Mouse (Mus musculus): ENCODE measurements at regions not wholly inside any gene's neighbourhood (a gene's known extent, or its start where the extent isn't known, plus 50 kb on each side); places are given as distances from the start of the nearest gene placed in this dataset.

DNA sequence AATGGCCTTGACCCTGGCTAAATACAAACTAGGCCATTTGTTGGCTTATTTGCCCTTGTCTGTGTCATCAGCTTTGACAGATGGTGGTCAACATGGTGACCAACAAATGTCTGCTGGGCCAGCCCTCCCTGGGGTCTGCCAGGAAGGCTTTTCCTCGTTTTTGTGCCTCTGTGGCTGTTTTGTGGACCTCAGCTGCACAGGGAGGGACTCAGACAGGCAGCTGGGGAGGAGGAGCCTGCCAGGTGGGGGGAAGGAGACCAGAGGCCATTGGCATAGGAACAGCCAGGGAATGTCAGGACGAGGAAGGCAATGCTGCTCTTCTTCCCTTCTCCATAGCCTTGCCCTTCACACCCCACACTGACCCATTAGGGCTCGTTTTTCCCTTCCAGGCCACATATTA, 188.1 kb downstream of the Gm10260 start:
- ATAC-seq (ENCODE audit: insufficient read depth) (no peak), DNase-seq (ENCODE audit: low read depth in 3 of 3, low spot score in 3 of 3) (no peak)
- H3K9me3 ChIP-seq (ENCODE audit: control insufficient read depth, low read length) = no peaks in the 10 kb centered on the region
- H3K27me3 ChIP-seq (ENCODE audit: control insufficient read depth, insufficient read depth, low read length) = no peaks in the 10 kb centered on the region
- H3K4me1 ChIP-seq (replicated peaks; ENCODE audit: control insufficient read depth in 2 of 2, insufficient read depth in 2 of 2, low read length in 1 of 2) = peaks cover 0 to 4% of the 10 kb centered on the region in 2 experiments; a peak in 1 of 4 replicates
- no peak overlapping the region for H3K4me3 ChIP-seq (ENCODE audit: insufficient read depth in 1 of 2, low read depth in 2 of 2, low read length in 2 of 2)
- TF ChIP-seq CTCF (IDR thresholded peaks at IDR 0.05; ENCODE audit: low read depth) (no peak), EP300 (IDR thresholded peaks at IDR 0.05; ENCODE audit: low read depth) (no peak)
- no peak overlapping the region for H3K9ac ChIP-seq (replicated peaks)
- no peak overlapping the region for H3K4me2 ChIP-seq (ENCODE audit: low read depth)
- H3K27ac ChIP-seq = no peak overlapping the region
- 32% methylated on average over 3 of the region's 3 CpGs for WGBS (ENCODE audit: insufficient replicate concordance)
- H3K36me3 ChIP-seq (replicated peaks; ENCODE audit: control insufficient read depth, insufficient read depth, low read depth) = no peaks in the 10 kb centered on the region

- Histone ChIP-seq H3K36me3 (replicated peaks; ENCODE audit: control insufficient read depth, insufficient read depth, low read depth) (no peaks in the 10 kb centered on the region), H3K4me3 (ENCODE audit: insufficient read depth in 1 of 2, low read depth in 2 of 2, low read length in 2 of 2) (no peak overlapping the region), H3K9me3 (ENCODE audit: control insufficient read depth, low read length) (no peaks in the 10 kb centered on the region), H3K27me3 (ENCODE audit: control insufficient read depth, insufficient read depth, low read length) (no peaks in the 10 kb centered on the region), H3K9ac (replicated peaks) (no peak overlapping the region), H3K4me2 (ENCODE audit: low read depth) (no peak overlapping the region), H3K4me1 (replicated peaks; ENCODE audit: control insufficient read depth in 2 of 2, insufficient read depth in 2 of 2, low read length in 1 of 2) (peaks cover 0 to 4% of the 10 kb centered on the region in 2 experiments; a peak in 1 of 4 replicates), H3K27ac (no peak overlapping the region)
- ATAC-seq (ENCODE audit: insufficient read depth) = no peak
- TF ChIP-seq EP300 (IDR thresholded peaks at IDR 0.05; ENCODE audit: low read depth) = no peak
- TF ChIP-seq CTCF (IDR thresholded peaks at IDR 0.05; ENCODE audit: low read depth) = no peak
- DNase-seq (ENCODE audit: low read depth in 3 of 3, low spot score in 3 of 3) = no peak
- 0% methylated on average over 1 of the region's 1 CpGs for WGBS (ENCODE audit: insufficient replicate concordance)
Measured at GRCm38 (mm10) chr13:97570009-97570408, 190.4 kb downstream of the Gm10260 start.

DNA sequence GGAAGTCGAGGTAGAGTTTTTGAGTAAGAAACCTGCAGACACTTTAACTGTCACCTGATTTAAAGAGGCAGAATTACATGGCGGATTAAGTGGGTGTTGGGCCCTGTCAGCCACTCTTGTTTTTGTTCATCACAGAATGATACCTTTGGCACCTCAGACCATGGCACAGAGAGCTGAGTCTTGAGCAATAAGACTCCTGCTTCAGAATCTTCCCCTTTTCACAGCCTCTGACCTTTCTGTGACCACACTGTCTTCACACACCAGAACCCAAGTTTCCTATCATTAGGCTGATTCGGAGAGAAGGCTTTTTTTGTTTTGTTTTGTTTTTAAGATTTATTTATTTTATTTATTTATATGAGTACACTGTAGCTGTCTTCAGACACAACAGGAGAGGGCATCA, 192.8 kb downstream of the Gm10260 start:
- 47% methylated on average over 3 of the region's 3 CpGs for WGBS (ENCODE audit: insufficient replicate concordance)
- DNase-seq (ENCODE audit: low read depth in 3 of 3, low spot score in 3 of 3) = no peak
- no peaks in the 10 kb centered on the region for H3K9me3 ChIP-seq (ENCODE audit: control insufficient read depth, low read length)
- H3K4me2 ChIP-seq (ENCODE audit: low read depth) = no peak overlapping the region
- H3K27ac ChIP-seq = no peak overlapping the region
- H3K4me3 ChIP-seq (ENCODE audit: insufficient read depth in 1 of 2, low read depth in 2 of 2, low read length in 2 of 2) = no peak overlapping the region
- H3K36me3 ChIP-seq (replicated peaks; ENCODE audit: control insufficient read depth, insufficient read depth, low read depth) = no peaks in the 10 kb centered on the region
- ATAC-seq (ENCODE audit: insufficient read depth) = no peak
- no peak for TF ChIP-seq CTCF (IDR thresholded peaks at IDR 0.05; ENCODE audit: low read depth)
- TF ChIP-seq EP300 (IDR thresholded peaks at IDR 0.05; ENCODE audit: low read depth) = no peak
- no peak overlapping the region for H3K9ac ChIP-seq (replicated peaks)
- H3K4me1 ChIP-seq (replicated peaks; ENCODE audit: control insufficient read depth in 2 of 2, insufficient read depth in 2 of 2, low read length in 1 of 2) = no peaks in the 10 kb centered on the region
- H3K27me3 ChIP-seq (ENCODE audit: control insufficient read depth, insufficient read depth, low read length) = no peaks in the 10 kb centered on the region

DNA sequence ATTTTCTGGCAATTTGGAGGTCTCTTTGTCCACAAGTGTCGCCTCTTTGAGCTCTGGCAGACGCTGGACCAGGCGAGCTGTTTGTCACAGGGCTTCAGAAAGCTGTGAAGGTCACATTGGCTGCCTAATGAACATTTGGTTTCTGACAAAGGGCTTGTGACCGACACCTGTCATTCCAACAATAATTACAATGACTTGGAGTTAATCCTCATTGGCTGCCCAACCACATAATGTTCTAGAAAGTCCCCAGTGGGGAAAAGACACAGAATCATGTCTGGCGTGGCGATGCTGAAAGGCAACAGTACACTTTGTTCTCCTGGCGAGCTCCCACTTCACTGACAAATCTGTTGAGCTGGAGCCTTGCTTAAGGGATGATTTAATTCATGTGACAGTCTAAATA, 194.4 kb downstream of the Gm10260 start:
- no peaks in the 10 kb centered on the region for H3K27me3 ChIP-seq (ENCODE audit: control insufficient read depth, insufficient read depth, low read length)

DNA sequence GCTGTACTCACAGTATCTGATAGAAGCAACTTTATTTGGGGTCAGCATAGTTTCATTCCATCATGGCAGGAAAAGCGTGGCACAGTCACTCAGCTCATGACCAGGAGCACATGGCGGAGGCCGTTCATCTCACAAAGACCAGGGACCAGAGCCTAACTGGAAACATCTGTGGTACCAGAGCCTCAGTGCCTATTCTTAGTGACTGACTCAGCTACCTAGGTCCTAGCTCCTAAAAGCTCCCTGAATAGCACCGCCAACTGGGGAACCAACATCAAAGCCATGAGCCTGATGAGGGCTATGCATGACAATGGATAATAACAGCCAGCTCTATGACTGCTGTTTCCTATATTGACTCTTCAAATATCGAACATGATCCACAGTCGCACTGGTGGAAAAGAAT, 198.2 kb downstream of the Gm10260 start:
- TF ChIP-seq CTCF (IDR thresholded peaks at IDR 0.05; ENCODE audit: low read depth) (no peak), EP300 (IDR thresholded peaks at IDR 0.05; ENCODE audit: low read depth) (no peak)
- Histone ChIP-seq H3K4me1 (replicated peaks; ENCODE audit: control insufficient read depth in 2 of 2, insufficient read depth in 2 of 2, low read length in 1 of 2) (no peaks in the 10 kb centered on the region), H3K9ac (replicated peaks) (no peak overlapping the region), H3K4me3 (ENCODE audit: insufficient read depth in 1 of 2, low read depth in 2 of 2, low read length in 2 of 2) (no peak overlapping the region), H3K9me3 (ENCODE audit: control insufficient read depth, low read length) (no peaks in the 10 kb centered on the region), H3K27me3 (ENCODE audit: control insufficient read depth, insufficient read depth, low read length) (no peaks in the 10 kb centered on the region), H3K27ac (no peak overlapping the region), H3K4me2 (ENCODE audit: low read depth) (no peak overlapping the region), H3K36me3 (replicated peaks; ENCODE audit: control insufficient read depth, insufficient read depth, low read depth) (no peaks in the 10 kb centered on the region)
- 64% methylated on average over 6 of the region's 6 CpGs for WGBS (ENCODE audit: insufficient replicate concordance)
- no peak for DNase-seq (ENCODE audit: low read depth in 3 of 3, low spot score in 3 of 3)
- no peak for ATAC-seq (ENCODE audit: insufficient read depth)

More for the DNA sequence above, 194.4 kb downstream of the Gm10260 start:
- H3K9me3 ChIP-seq (ENCODE audit: control insufficient read depth, low read length) = no peaks in the 10 kb centered on the region
- no peaks in the 10 kb centered on the region for H3K4me1 ChIP-seq (replicated peaks; ENCODE audit: control insufficient read depth in 2 of 2, insufficient read depth in 2 of 2, low read length in 1 of 2)
- ATAC-seq (ENCODE audit: insufficient read depth) (no peak), DNase-seq (ENCODE audit: low read depth in 3 of 3, low spot score in 3 of 3) (no peak)
- TF ChIP-seq EP300 (IDR thresholded peaks at IDR 0.05; ENCODE audit: low read depth) = no peak
- no peak for TF ChIP-seq CTCF (IDR thresholded peaks at IDR 0.05; ENCODE audit: low read depth)
- H3K36me3 ChIP-seq (replicated peaks; ENCODE audit: control insufficient read depth, insufficient read depth, low read depth) = no peaks in the 10 kb centered on the region
- H3K4me3 ChIP-seq (ENCODE audit: insufficient read depth in 1 of 2, low read depth in 2 of 2, low read length in 2 of 2) = no peak overlapping the region
- no peak overlapping the region for H3K27ac ChIP-seq
- 53% methylated on average over 7 of the region's 7 CpGs for WGBS (ENCODE audit: insufficient replicate concordance)
- H3K4me2 ChIP-seq (ENCODE audit: low read depth) = no peak overlapping the region
- H3K9ac ChIP-seq (replicated peaks) = no peak overlapping the region

Measured in liver, embryonic 14.5 days (tissue).